Comparison of ENCODE assay signal across 8 mouse cellular contexts in genomic region chr16:63856658-63857552, GRCm38 (mm10). TPM values are rescaled to one million over a fixed set of nuclear protein-coding genes. Genes with fewer than 3 reads are reported as not detected.
A peak's percentile ranks its signal among the peaks of the same experiment; 100 is the strongest.
DNase-seq lines count a peak whose midpoint lies in the region; ATAC-seq and TF ChIP-seq lines count a peak whose summit lies in the region.

No protein-coding gene starts in this region.

- TF ChIP-seq EP300 in stomach, postnatal 0 days (optimal IDR thresholded peaks at IDR 0.05): no peak

- peak overlapping the region; percentile 51 for H3K9ac ChIP-seq in embryonic facial prominence, embryonic 15.5 days
- H3K9ac ChIP-seq in limb, embryonic 12.5 days (replicated peaks): peak overlapping the region; percentile 62
- peak overlapping the region; percentile 70 for H3K9ac ChIP-seq in midbrain, embryonic 14.5 days (replicated peaks; ENCODE audit: low read length)
- peak overlapping the region; percentile 53 for H3K9ac ChIP-seq in stomach, postnatal 0 days (ENCODE audit: low read length)

- no peaks in the 10 kb centered on the region for H3K4me1 ChIP-seq in embryonic facial prominence, embryonic 15.5 days
- peaks cover 9% of the 10 kb centered on the region; the same call in 1 of the 2 replicates for H3K4me1 ChIP-seq in heart, embryonic 10.5 days
- peaks cover 6% of the 10 kb centered on the region; the same call in 1 of the 2 replicates for H3K4me1 ChIP-seq in limb, embryonic 12.5 days (replicated peaks)
- H3K4me1 ChIP-seq in midbrain, embryonic 14.5 days (ENCODE audit: control insufficient read depth, insufficient read depth, low read length): 0 out of 2 replicates have a peak, but pooled peaks cover 4% of the 10 kb centered on the region
- no peaks in the 10 kb centered on the region for H3K4me1 ChIP-seq in stomach, postnatal 0 days (replicated peaks; ENCODE audit: control insufficient read depth, insufficient read depth)

- peak overlapping the region; percentile 83 for H3K4me2 ChIP-seq in embryonic facial prominence, embryonic 15.5 days (replicated peaks)
- peak overlapping the region; percentile 69 for H3K4me2 ChIP-seq in limb, embryonic 12.5 days
- peak overlapping the region; percentile 88 for H3K4me2 ChIP-seq in midbrain, embryonic 14.5 days (ENCODE audit: low read length)
- H3K4me2 ChIP-seq in stomach, postnatal 0 days (replicated peaks; ENCODE audit: low read depth): peak overlapping the region; percentile 60

- peak; percentile 90 for ATAC-seq in embryonic facial prominence, embryonic 15.5 days (ENCODE audit: insufficient number of reproducible peaks, low FRiP score, low TSS enrichment, low read depth)
- peak; percentile 86 for ATAC-seq in limb, embryonic 12.5 days (ENCODE audit: insufficient number of reproducible peaks, insufficient read depth, low FRiP score, low TSS enrichment, low read depth)
- ATAC-seq in midbrain, embryonic 14.5 days (ENCODE audit: low FRiP score, low TSS enrichment): peak; percentile 86
- peak; percentile 83 for ATAC-seq in stomach, postnatal 0 days (ENCODE audit: low FRiP score, low TSS enrichment)

- under 1% methylated on average over 33 of the region's 33 CpGs for WGBS in embryonic facial prominence, embryonic 15.5 days
- WGBS in heart, embryonic 10.5 days: 2% methylated on average over 33 of the region's 33 CpGs
- WGBS in limb, embryonic 12.5 days: under 1% methylated on average over 33 of the region's 33 CpGs
- 2% methylated on average over 33 of the region's 33 CpGs for WGBS in midbrain, embryonic 14.5 days
- 3% methylated on average over 33 of the region's 33 CpGs for WGBS in stomach, postnatal 0 days

- peak; percentile 6 for DNase-seq in thymus, postnatal 14 days
- no peak for DNase-seq in thymus, postnatal 10 days (ENCODE audit: low spot score in 2 of 2)
- peak; percentile 82 for DNase-seq in heart, embryonic 10.5 days (ENCODE audit: low spot score)
- peak; percentile 7 to 49 for DNase-seq in kidney, adult 8-10 months
- peak; percentile 91 for DNase-seq in midbrain, embryonic 14.5 days
- DNase-seq in stomach, postnatal 0 days (ENCODE audit: low spot score): peak; percentile 74

- H3K27me3 ChIP-seq in embryonic facial prominence, embryonic 15.5 days: no peaks in the 10 kb centered on the region
- H3K27me3 ChIP-seq in heart, embryonic 10.5 days (ENCODE audit: insufficient read depth, poor library complexity, severe bottlenecking): no peaks in the 10 kb centered on the region
- peaks cover 9% of the 10 kb centered on the region for H3K27me3 ChIP-seq in limb, embryonic 12.5 days
- peaks cover 15% of the 10 kb centered on the region; the same call in 1 of the 2 replicates for H3K27me3 ChIP-seq in midbrain, embryonic 14.5 days (ENCODE audit: control insufficient read depth, insufficient read depth, low read length)
- no peaks in the 10 kb centered on the region for H3K27me3 ChIP-seq in stomach, postnatal 0 days (ENCODE audit: control insufficient read depth, insufficient read depth, low read length)

- peak; percentile 82 for TF ChIP-seq CTCF in stomach, postnatal 0 days (IDR thresholded peaks at IDR 0.05; ENCODE audit: low read depth)

- no peaks in the 10 kb centered on the region for H3K9me3 ChIP-seq in embryonic facial prominence, embryonic 15.5 days (replicated peaks)
- H3K9me3 ChIP-seq in heart, embryonic 10.5 days: no peaks in the 10 kb centered on the region
- H3K9me3 ChIP-seq in limb, embryonic 12.5 days: no peaks in the 10 kb centered on the region
- H3K9me3 ChIP-seq in midbrain, embryonic 14.5 days (ENCODE audit: control insufficient read depth, low read length): no peaks in the 10 kb centered on the region
- no peaks in the 10 kb centered on the region for H3K9me3 ChIP-seq in stomach, postnatal 0 days (ENCODE audit: control insufficient read depth, low read length)

- H3K27ac ChIP-seq in embryonic facial prominence, embryonic 15.5 days (replicated peaks): peak overlapping the region; percentile 83
- H3K27ac ChIP-seq in heart, embryonic 10.5 days: peak overlapping the region; percentile 87
- H3K27ac ChIP-seq in limb, embryonic 12.5 days: peak overlapping the region; percentile 83
- peak overlapping the region; percentile 79 for H3K27ac ChIP-seq in midbrain, embryonic 14.5 days (replicated peaks; ENCODE audit: low read depth, low read length)
- H3K27ac ChIP-seq in stomach, postnatal 0 days (replicated peaks): peak overlapping the region; percentile 59

- no peaks in the 10 kb centered on the region for H3K36me3 ChIP-seq in embryonic facial prominence, embryonic 15.5 days
- H3K36me3 ChIP-seq in heart, embryonic 10.5 days: no peaks in the 10 kb centered on the region
- H3K36me3 ChIP-seq in limb, embryonic 12.5 days: no peaks in the 10 kb centered on the region
- H3K36me3 ChIP-seq in midbrain, embryonic 14.5 days (ENCODE audit: control insufficient read depth, insufficient read depth, low read length): no peaks in the 10 kb centered on the region
- no peaks in the 10 kb centered on the region for H3K36me3 ChIP-seq in stomach, postnatal 0 days (ENCODE audit: control insufficient read depth, insufficient read depth, low read length)

- H3K4me3 ChIP-seq in embryonic facial prominence, embryonic 15.5 days (replicated peaks): peak overlapping the region; percentile 61
- peak overlapping the region; percentile 73 for H3K4me3 ChIP-seq in heart, embryonic 10.5 days
- H3K4me3 ChIP-seq in limb, embryonic 12.5 days (replicated peaks): peak overlapping the region; percentile 53
- H3K4me3 ChIP-seq in midbrain, embryonic 14.5 days (replicated peaks; ENCODE audit: low read depth, low read length): peak overlapping the region; percentile 61
- peak overlapping the region; percentile 48 for H3K4me3 ChIP-seq in stomach, postnatal 0 days (ENCODE audit: low read depth, low read length)

RNA-seq across cellular contexts. Expression of gene Epha3, which starts 7.1 kb away (rescaled TPM):
- polyA plus RNA-seq in embryonic facial prominence, embryonic 15.5 days (2015; fragmentation: Nextera tagmentation; extraction: Ambion mirVana): 57.4 and 60.2 TPM in 2 replicates
- 8.1 and 20.4 TPM in 2 replicates for polyA plus RNA-seq in heart, embryonic 10.5 days (2016; fragmentation: Nextera tagmentation; extraction: Ambion mirVana)
- polyA plus RNA-seq in limb, embryonic 12.5 days (2016; fragmentation: Nextera tagmentation; extraction: Ambion mirVana): 26.2 and 35.3 TPM in 2 replicates
- 14.3 and 20.9 TPM in 2 replicates for polyA plus RNA-seq in midbrain, embryonic 14.5 days (2014; fragmentation: Nextera tagmentation; extraction: Ambion mirVana)
- polyA plus RNA-seq in stomach, postnatal 0 days (2015; fragmentation: Nextera tagmentation; extraction: Ambion mirVana): 5.9 and 6.4 TPM in 2 replicates

Comparison
In these comparisons a context has a peak if more than half of its experiments do, and no peak if none do; other contexts are left out.
1. DNase-seq: peak in thymus, postnatal 14 days (single experiment), heart, embryonic 10.5 days (single experiment), kidney, adult 8-10 months (2 of 2), midbrain, embryonic 14.5 days (single experiment) and stomach, postnatal 0 days (single experiment); none in thymus, postnatal 10 days (0 of 2).
2. Peak in every context shown above with its lines, with median percentiles within 50 percentile points of each other: ATAC-seq, H3K27ac ChIP-seq, H3K4me2 ChIP-seq, H3K4me3 ChIP-seq and H3K9ac ChIP-seq.